In the genomic region with DNA sequence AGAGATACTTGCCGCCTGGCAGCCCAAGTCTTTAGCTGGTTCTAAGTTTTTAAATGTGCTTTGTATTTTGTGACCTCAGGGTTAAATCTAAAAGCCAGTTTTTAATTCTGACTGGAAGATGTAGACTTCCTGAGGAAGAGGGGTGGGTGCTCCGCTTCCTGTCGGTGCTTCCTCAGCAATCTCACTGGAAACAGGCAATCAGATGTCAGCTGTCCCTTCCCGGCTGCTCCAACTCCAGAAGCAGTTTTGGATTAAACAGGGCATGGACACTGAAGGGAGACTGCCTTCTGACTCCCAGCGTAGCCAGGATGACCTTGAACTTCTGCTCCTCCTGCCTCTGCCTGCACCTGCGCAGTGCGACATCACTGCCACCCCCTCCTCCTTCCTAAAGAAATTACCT, we compare ENCODE assay signal across 12 mouse cellular contexts. TPM values are rescaled to one million over a fixed set of nuclear protein-coding genes. Genes with fewer than 3 reads are reported as not detected.
DNase-seq lines count a peak whose midpoint lies in the region; ATAC-seq and TF ChIP-seq lines count a peak whose summit lies in the region.
"Had no signal": no experiment of that assay in that cellular context is flagged by ENCODE, and none has a peak within 500 bp of the region (broad histone marks: within the 10 kb centered on the region; RNA-seq: fewer than 3 reads in every experiment).

No protein-coding gene starts in this region.

- ATAC-seq in heart, embryonic 11.5 days (replicated peaks; ENCODE audit: insufficient number of reproducible peaks, low FRiP score, low TSS enrichment): no peak
- peak; percentile 58; the same call in 1 of the 2 replicates for ATAC-seq in heart, postnatal 0 days (ENCODE audit: insufficient read depth, low read depth)
- ATAC-seq: activated CD4-positive, CD25-positive, alpha-beta regulatory T cell, adult 4 months; CD4-positive, CD25-positive, alpha-beta regulatory T cell, adult 4 months had no signal

- TF ChIP-seq POLR2A in kidney, adult 2 months (IDR thresholded peaks at IDR 0.05; ENCODE audit: low read depth, low read length): no peak

- no peaks in the 10 kb centered on the region for H3K9me3 ChIP-seq in heart, embryonic 11.5 days (replicated peaks; ENCODE audit: control insufficient read depth, low read length)
- no peaks in the 10 kb centered on the region for H3K9me3 ChIP-seq in heart, postnatal 0 days (replicated peaks; ENCODE audit: control insufficient read depth, low read length)

- no peak for TF ChIP-seq CTCF in kidney, adult 2 months (conservative IDR thresholded peaks at IDR 0.05; ENCODE audit: insufficient read depth, insufficient read length, low read depth, low read length)
- no peak for TF ChIP-seq CTCF in heart, postnatal 0 days (IDR thresholded peaks at IDR 0.05; ENCODE audit: low read depth)

- H3K27me3 ChIP-seq in kidney, adult 2 months (replicated peaks; ENCODE audit: control insufficient read depth, insufficient read depth, low read length): no peaks in the 10 kb centered on the region
- no peaks in the 10 kb centered on the region for H3K27me3 ChIP-seq in heart, embryonic 11.5 days (ENCODE audit: control insufficient read depth, insufficient read depth, low read length)
- no peaks in the 10 kb centered on the region for H3K27me3 ChIP-seq in heart, postnatal 0 days (ENCODE audit: control insufficient read depth, insufficient read depth, low read length)

- no peaks in the 10 kb centered on the region for H3K36me3 ChIP-seq in kidney, adult 2 months (ENCODE audit: control insufficient read depth, insufficient read depth, low read length)
- peaks cover 11% of the 10 kb centered on the region; the same call in 1 of the 2 replicates for H3K36me3 ChIP-seq in heart, embryonic 11.5 days (ENCODE audit: control insufficient read depth, insufficient read depth, low read length)
- H3K36me3 ChIP-seq in heart, postnatal 0 days (replicated peaks; ENCODE audit: control insufficient read depth, insufficient read depth, low read length): peaks cover 24% of the 10 kb centered on the region

- WGBS in kidney, adult 2 months: 68% methylated on average over 7 of the region's 7 CpGs
- WGBS in heart, embryonic 11.5 days (ENCODE audit: insufficient replicate concordance): 64% methylated on average over 7 of the region's 7 CpGs
- 64% methylated on average over 7 of the region's 7 CpGs for WGBS in heart, postnatal 0 days

- peak; percentile 74 for DNase-seq in kidney, adult 2 months
- DNase-seq in kidney, adult 18-20 months: no peak
- no peak for DNase-seq in heart, postnatal 0 days (ENCODE audit: low spot score)
- peak; percentile 50 to 71 for DNase-seq in kidney, postnatal 25 days
- DNase-seq in layer of hippocampus, adult 9-10 months (ENCODE audit: low spot score): no peak
- no peak for DNase-seq in left cerebral cortex, adult 9 months (ENCODE audit: low spot score in 2 of 2)
- DNase-seq: cerebellum, adult 9-11 months; left cerebral cortex, postnatal 4 days; thymus, postnatal 36 days had no signal

- no peak overlapping the region for H3K4me2 ChIP-seq in heart, embryonic 11.5 days
- no peak overlapping the region for H3K4me2 ChIP-seq in heart, postnatal 0 days (ENCODE audit: low read depth, low read length)

- H3K27ac ChIP-seq in kidney, adult 2 months (ENCODE audit: insufficient read depth, low read depth, low read length): peak overlapping the region; percentile 73
- peak overlapping the region; percentile 50; the same call in 1 of the 2 replicates for H3K27ac ChIP-seq in heart, embryonic 11.5 days (ENCODE audit: low read depth, low read length)
- peak overlapping the region; percentile 51 for H3K27ac ChIP-seq in heart, postnatal 0 days (ENCODE audit: low read depth)

- no peak overlapping the region for H3K9ac ChIP-seq in heart, embryonic 11.5 days (ENCODE audit: low read depth, low read length)
- no peak overlapping the region for H3K9ac ChIP-seq in heart, postnatal 0 days (replicated peaks; ENCODE audit: low read depth, low read length)

- peaks cover 4% of the 10 kb centered on the region; the same call in 1 of the 2 replicates for H3K4me1 ChIP-seq in kidney, adult 2 months (ENCODE audit: control insufficient read depth, insufficient read depth, low read length)
- H3K4me1 ChIP-seq in heart, embryonic 11.5 days (ENCODE audit: control insufficient read depth, insufficient read depth, low read length): peaks cover 3% of the 10 kb centered on the region; the same call in 1 of the 2 replicates
- no peaks in the 10 kb centered on the region for H3K4me1 ChIP-seq in heart, postnatal 0 days (ENCODE audit: control insufficient read depth, insufficient read depth)

- peak; percentile 66; the same call in 1 of the 2 replicates for TF ChIP-seq EP300 in heart, postnatal 0 days (IDR thresholded peaks at IDR 0.05; ENCODE audit: low read depth)

- no peak overlapping the region for H3K4me3 ChIP-seq in kidney, adult 2 months (ENCODE audit: insufficient read depth, low read depth, low read length)
- H3K4me3 ChIP-seq in heart, embryonic 11.5 days (ENCODE audit: low read depth, low read length): no peak overlapping the region
- H3K4me3 ChIP-seq in heart, postnatal 0 days (ENCODE audit: low read depth, low read length): no peak overlapping the region

RNA-seq across cellular contexts. Expression of a gene that starts 26.3 kb away (rescaled TPM):
- polyA plus RNA-seq in kidney, adult 2 months (2012; rRNA removed): 28.2 and 31.3 TPM in 2 replicates
- polyA plus RNA-seq in heart, embryonic 11.5 days (2014; fragmentation: Nextera tagmentation; extraction: Ambion mirVana): 13.3 and 15.4 TPM in 2 replicates
- total RNA-seq in heart, postnatal 0 days (2014; rRNA removed; ENCODE audit: low replicate concordance): 30.8 TPM in 2 replicates
- polyA plus RNA-seq in heart, postnatal 0 days (2015; fragmentation: Nextera tagmentation; extraction: Ambion mirVana): 14.2 and 15.3 TPM in 2 replicates

Comparison
In these comparisons a context has a peak if more than half of its experiments do, and no peak if none do; other contexts are left out.
1. DNase-seq: peak in kidney, adult 2 months (single experiment) and kidney, postnatal 25 days (2 of 2); none in kidney, adult 18-20 months (single experiment), heart, postnatal 0 days (single experiment), layer of hippocampus, adult 9-10 months (single experiment) and left cerebral cortex, adult 9 months (0 of 2).
2. Peak in every context shown above with its lines, with median percentiles within 50 percentile points of each other: H3K27ac ChIP-seq.